Mouse (Mus musculus) Patski (cell line): Measurements from ENCODE around the gene Tgfb2. TPM values are rescaled to one million over a fixed set of nuclear protein-coding genes. Genes with fewer than 3 reads are reported as not detected.
A peak's percentile ranks its signal among the peaks of the same experiment; 100 is the strongest.

Experiments used
- ATAC-seq: fragments of 100-300 bp; one replicate; pipeline ENCODE4 v1.8.0; 2021
- CTCF ChIA-PET: fragments of 350-600 bp; sonication (Branson Sonifier 250); formaldehyde crosslinking; loops from one replicate; lab custom pipeline; 2022; ENCODE audit warnings: inconsistent platforms; lab: Charles Lee
- POLR2A ChIA-PET: fragments of 350-600 bp; sonication (Branson Sonifier 250); formaldehyde crosslinking; loops from one replicate; lab custom pipeline; 2022; ENCODE audit warnings: antibody characterized with exemption, inconsistent platforms; lab: Charles Lee
- DNase-seq: peaks from one replicate; pipeline ENCODE4 v3.0.0-alpha.2; 2011; ENCODE audit warnings: low read depth, low spot score
- H3K27me3 ChIP-seq: fragments of 371-371 bp; one replicate; pipeline ENCODE4 v1.5.1; 2021
- CTCF ChIP-seq: fragments of 100-300 bp; IDR thresholded peaks from one replicate; pipeline ENCODE4 v1.5.1; 2021
- in situ Hi-C: fragments of 300-500 bp; cut with MboI; formaldehyde crosslinking; loops from 3 replicates; pipeline ENCODE4 v1.11.1; 2018; ENCODE audit warnings: low pct_unique_long_range_greater_than_20kb, mixed read lengths
- polyA plus RNA-seq: library from polyadenylated mRNA; unstranded; gene quantifications from one replicate; pipeline ENCODE4 v1.2.3, GENCODE M21; 2021

Gene Tgfb2
- 35.3 TPM for polyA plus RNA-seq

DNA sequence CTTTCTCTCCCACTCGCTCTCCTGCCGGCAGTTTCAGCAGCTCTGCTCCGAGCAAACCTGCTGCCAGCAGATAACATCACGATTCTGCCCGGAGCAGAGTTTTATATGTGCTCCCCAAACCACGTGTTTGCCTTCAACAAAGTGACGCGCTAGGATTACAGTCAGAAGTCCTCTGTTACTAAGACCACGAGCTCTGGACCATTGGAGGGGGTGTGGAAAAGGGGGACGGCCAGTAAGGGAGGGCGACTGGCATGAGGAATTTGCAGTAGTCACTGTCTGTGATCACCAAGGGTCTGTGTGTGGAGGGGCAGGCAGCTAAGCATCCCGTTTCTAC lies at the start of gene Tgfb2:
TSS of gene Tgfb2 (minus strand) at position 75 of the 334 bp plus-strand sequence.
- peak; percentile 14 for ATAC-seq
- POLR2A ChIA-PET: interaction anchor here (0.6 to 0.8 kb wide), 3 partner anchors 100 to 311 kb away, joined by 3 to 7 read pairs (median 3); no protein-coding TSS in a partner anchor
- TF ChIP-seq CTCF: no peak
- CTCF ChIA-PET: interaction anchor here (1.2 to 1.6 kb wide), 2 partner anchors 45 to 313 kb away, joined by 3 to 5 read pairs; no protein-coding TSS in a partner anchor
- DNase-seq: no peak
- in situ Hi-C loops: loop anchor here (5.0 to 25.0 kb wide), 7 partner anchors 71 to 694 kb away; no protein-coding TSS in a partner anchor
- H3K27me3 ChIP-seq: no peaks in the 10 kb centered on the region

DNA sequence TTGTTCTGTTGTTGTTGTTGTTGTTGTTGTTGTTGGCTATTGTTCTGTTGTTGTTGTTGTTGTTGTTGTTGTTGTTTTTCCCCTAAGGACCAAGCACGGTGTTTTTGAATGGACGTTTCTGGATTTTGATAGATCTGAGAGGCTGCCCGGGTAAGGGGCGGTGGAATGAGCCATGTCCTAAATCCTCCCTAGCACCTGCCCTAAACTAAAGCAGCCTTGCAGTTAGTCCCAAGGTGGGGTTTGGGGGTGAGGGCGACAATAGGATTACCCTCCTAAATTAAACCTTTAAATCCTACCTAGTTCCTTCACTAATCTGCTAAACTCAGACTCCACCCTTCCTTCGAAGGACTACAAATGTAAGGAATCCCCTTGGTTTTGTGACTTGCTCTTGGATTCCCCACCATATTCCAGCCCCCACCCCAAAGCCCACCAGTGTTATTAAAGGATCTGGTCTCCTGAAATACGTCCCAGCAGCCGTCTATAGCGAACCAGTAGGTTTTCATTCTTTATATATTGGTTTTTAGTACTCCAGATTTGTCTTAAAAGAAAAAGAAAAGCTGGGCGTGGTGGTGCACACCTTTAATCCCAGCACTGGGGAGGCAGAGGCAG lies 44.0 kb upstream of the Tgfb2 start:
- POLR2A ChIA-PET: interaction anchor here (0.6 kb wide), 1 partner anchor 636 kb away, joined by 3 read pairs; no protein-coding TSS in a partner anchor
- ATAC-seq (peak; percentile 24), DNase-seq (no peak)
- no peaks in the 10 kb centered on the region for H3K27me3 ChIP-seq
- CTCF ChIA-PET: no interaction called here
- in situ Hi-C loops: no loop called here
- TF ChIP-seq CTCF: no peak

DNA sequence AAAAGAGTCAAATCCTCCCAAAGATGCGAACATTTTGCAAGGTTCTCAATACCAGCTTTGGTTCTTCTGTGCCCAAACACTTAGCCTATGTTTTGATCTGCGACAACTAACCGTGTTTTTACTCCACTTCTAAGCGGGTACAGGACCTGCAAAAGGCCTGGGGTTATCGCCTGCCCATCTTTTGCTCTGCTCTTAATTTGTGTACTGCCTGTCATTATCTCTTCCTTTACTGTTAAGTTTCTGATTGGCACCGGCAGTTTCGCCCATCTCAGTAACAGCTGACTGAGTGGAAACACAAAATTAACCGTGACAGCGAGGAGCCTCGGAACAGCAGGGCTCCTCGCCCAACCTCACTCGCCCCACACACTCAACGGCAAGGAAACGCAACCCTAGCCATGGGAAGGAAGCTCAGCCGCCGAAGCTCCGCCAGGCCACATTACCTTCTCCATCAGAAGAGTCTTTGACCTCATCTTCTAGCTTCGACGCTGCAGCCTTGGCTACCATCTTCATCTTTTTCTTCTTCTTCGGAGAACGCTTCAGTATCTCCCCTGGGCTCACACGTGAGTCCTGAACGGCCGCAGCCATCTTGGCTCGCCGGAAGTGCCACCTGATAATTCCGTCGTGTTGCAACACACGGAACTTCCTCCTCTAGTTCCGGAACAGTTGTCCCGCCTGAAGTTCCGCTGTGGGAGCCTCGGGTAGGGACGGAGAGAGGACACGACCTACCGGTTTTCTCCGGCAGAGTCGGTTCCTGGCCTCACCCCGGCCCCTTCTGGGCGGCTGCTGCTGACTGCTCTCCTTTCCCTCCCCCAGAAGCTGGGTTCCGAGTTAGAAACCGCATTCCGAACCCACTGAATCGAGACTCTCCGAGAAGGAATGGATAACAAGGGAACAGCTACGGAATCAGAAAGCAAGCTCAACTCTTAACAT lies 43.2 kb upstream of the Tgfb2 start, which contains the start of gene Rrp15:
TSS of gene Rrp15 (minus strand) at position 635 of the 930 bp plus-strand sequence.
- TF ChIP-seq CTCF: no peak
- in situ Hi-C loops: no loop called here
- ATAC-seq: peak; percentile 94
- peak; percentile 77 for DNase-seq
- no peaks in the 10 kb centered on the region for H3K27me3 ChIP-seq
- ChIA-PET POLR2A (interaction anchor here (0.6 to 1.4 kb wide), 3 partner anchors 11 to 635 kb away, joined by 3 to 6 read pairs (median 3); no protein-coding TSS in a partner anchor), CTCF (no interaction called here)

- DNase-seq (no peak), ATAC-seq (no peak)
- in situ Hi-C loops: no loop called here
- ChIA-PET POLR2A (no interaction called here), CTCF (no interaction called here)
- H3K27me3 ChIP-seq: no peaks in the 10 kb centered on the region
- TF ChIP-seq CTCF: no peak
Observed at GRCm38 (mm10) chr1:186739828-186740227, 34.0 kb upstream of the Tgfb2 start.

- no peak for TF ChIP-seq CTCF
- ChIA-PET POLR2A (no interaction called here), CTCF (interaction anchor here (1.1 kb wide), 1 partner anchor 14 kb away, joined by 3 read pairs; no protein-coding TSS in a partner anchor)
- no peaks in the 10 kb centered on the region for H3K27me3 ChIP-seq
- no peak for ATAC-seq
- in situ Hi-C loops: no loop called here
- no peak for DNase-seq
Observed at GRCm38 (mm10) chr1:186735537-186735936, 29.7 kb upstream of the Tgfb2 start.

DNA sequence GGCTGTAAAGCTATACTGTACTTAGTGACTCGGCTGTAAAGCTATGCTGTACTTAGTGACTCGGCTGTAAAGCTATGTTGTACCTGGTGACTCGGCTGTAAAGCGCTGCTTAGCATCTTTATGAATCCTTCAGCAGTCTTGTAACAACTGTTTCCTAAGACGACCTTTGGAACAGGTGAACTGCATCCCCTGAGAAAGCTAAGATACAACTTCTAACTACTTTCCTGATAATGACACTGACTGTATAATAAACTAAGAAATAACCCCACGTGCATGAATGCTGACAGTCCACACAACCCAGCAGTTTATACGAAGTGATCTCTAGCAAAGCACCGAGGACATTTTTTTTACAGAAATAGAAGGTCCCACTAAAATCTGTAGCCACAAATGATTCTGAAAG lies 27.3 kb upstream of the Tgfb2 start:
- ATAC-seq: no peak
- no peak for TF ChIP-seq CTCF
- POLR2A ChIA-PET: no interaction called here
- CTCF ChIA-PET: interaction anchor here (0.8 kb wide), 1 partner anchor 11 kb away, joined by 3 read pairs; no protein-coding TSS in a partner anchor
- in situ Hi-C loops: no loop called here
- H3K27me3 ChIP-seq: no peaks in the 10 kb centered on the region
- DNase-seq: no peak

GRCm38 (mm10) chr1:186728778-186729177 lies 23.0 kb upstream of the Tgfb2 start:
- ChIA-PET CTCF (interaction anchor here (1.6 kb wide), 1 partner anchor 9 kb away, joined by 5 read pairs; no protein-coding TSS in a partner anchor), POLR2A (no interaction called here)
- no peak for TF ChIP-seq CTCF
- DNase-seq (no peak), ATAC-seq (no peak)
- in situ Hi-C loops: loop anchor here (10.0 kb wide), 1 partner anchor 974 kb away; no protein-coding TSS in a partner anchor
- H3K27me3 ChIP-seq: no peaks in the 10 kb centered on the region

- POLR2A ChIA-PET: no interaction called here
- in situ Hi-C loops: loop anchor here (10.0 kb wide), 1 partner anchor 971 kb away; no protein-coding TSS in a partner anchor
- DNase-seq (no peak), ATAC-seq (no peak)
- no peaks in the 10 kb centered on the region for H3K27me3 ChIP-seq
- CTCF ChIA-PET: no interaction called here
- no peak for TF ChIP-seq CTCF
Observed at GRCm38 (mm10) chr1:186726117-186726516, 20.3 kb upstream of the Tgfb2 start.

- no peak for TF ChIP-seq CTCF
- POLR2A ChIA-PET: no interaction called here
- in situ Hi-C loops: loop anchor here (10.0 to 25.0 kb wide), 2 partner anchors 710 to 967 kb away; no protein-coding TSS in a partner anchor
- H3K27me3 ChIP-seq: no peaks in the 10 kb centered on the region
- ATAC-seq (no peak), DNase-seq (no peak)
- CTCF ChIA-PET: interaction anchor here (1.0 to 2.0 kb wide), 9 partner anchors 9 to 1177 kb away, joined by 3 to 10 read pairs (median 3); no protein-coding TSS in a partner anchor
Observed at GRCm38 (mm10) chr1:186722299-186722698, 16.5 kb upstream of the Tgfb2 start.

DNA sequence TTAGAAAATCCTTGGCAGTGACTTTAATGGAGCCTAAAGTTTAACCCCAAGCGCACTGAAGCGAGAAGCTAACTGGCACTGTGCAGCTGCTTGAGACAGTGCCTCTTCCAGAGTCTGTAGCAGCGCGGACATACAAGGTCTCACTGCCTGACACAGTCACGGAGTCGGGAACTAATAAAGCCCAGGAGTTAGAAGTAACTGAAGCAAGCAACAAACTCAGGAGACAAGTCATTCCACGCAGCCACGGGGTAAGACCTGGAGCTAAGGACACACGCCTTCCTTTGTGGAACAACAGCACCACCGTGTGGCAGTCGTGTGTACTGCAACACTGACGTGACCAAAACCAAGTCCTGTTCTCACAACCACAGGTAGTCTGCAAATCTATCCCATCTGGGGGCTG lies 16.1 kb upstream of the Tgfb2 start:
- ChIA-PET CTCF (interaction anchor here (0.7 to 2.0 kb wide), 10 partner anchors 8 to 1176 kb away, joined by 3 to 10 read pairs (median 3); no protein-coding TSS in a partner anchor), POLR2A (no interaction called here)
- in situ Hi-C loops: loop anchor here (10.0 to 25.0 kb wide), 2 partner anchors 710 to 967 kb away; no protein-coding TSS in a partner anchor
- DNase-seq (no peak), ATAC-seq (peak; percentile 72)
- no peaks in the 10 kb centered on the region for H3K27me3 ChIP-seq
- peak; percentile 92 for TF ChIP-seq CTCF
